Mouse (Mus musculus) E14TG2a.4 (cell line): ENCODE data around the gene Inpp5d.

Source experiments
- H3K27me3 ChIP-seq: 2 replicates; pipeline ENCODE4 v1.6.1; 2014; ENCODE audit warnings: low read length, control low read depth; ENCODE audit not compliant: insufficient read depth
- H3K36me3 ChIP-seq: 2 replicates; pipeline ENCODE4 v1.6.1; 2014; ENCODE audit warnings: low read length, control low read depth; ENCODE audit not compliant: insufficient read depth
- H3K4me1 ChIP-seq: replicated peaks from 2 replicates; pipeline ENCODE4 v1.6.1; 2014; ENCODE audit warnings: low read depth, low read length, control low read depth
- H3K4me3 ChIP-seq: replicated peaks from 2 replicates; pipeline ENCODE4 v1.5.1; 2014; ENCODE audit warnings: mild to moderate bottlenecking, low read length
- H3K9me3 ChIP-seq: 2 replicates; pipeline ENCODE4 v1.6.1; 2014; ENCODE audit warnings: low read length, control low read depth
- CTCF ChIP-seq: conservative IDR thresholded peaks from 2 replicates; pipeline ENCODE4 v1.5.1; 2014; ENCODE audit warnings: low read length
- NANOG ChIP-seq: IDR thresholded peaks from 2 replicates; pipeline ENCODE4 v1.6.1; 2014; ENCODE audit warnings: borderline replicate concordance, low read length, mixed read lengths
- POU5F1 ChIP-seq: IDR thresholded peaks from 2 replicates; pipeline ENCODE4 v1.6.1; 2014; ENCODE audit warnings: low read length, borderline replicate concordance

Gene Inpp5d

GRCm38 (mm10) chr1:87628085-87628484 lies 8.0 kb downstream of the Inpp5d start:
- H3K9me3 ChIP-seq = no peaks in the 10 kb centered on the region
- H3K4me3 ChIP-seq = no peak overlapping the region
- H3K27me3 ChIP-seq = no peaks in the 10 kb centered on the region
- no peaks in the 10 kb centered on the region; the same call in 1 of the 2 replicates for H3K4me1 ChIP-seq
- no peaks in the 10 kb centered on the region for H3K36me3 ChIP-seq
- no peak for TF ChIP-seq POU5F1
- no peak for TF ChIP-seq CTCF
- TF ChIP-seq NANOG = no peak

DNA sequence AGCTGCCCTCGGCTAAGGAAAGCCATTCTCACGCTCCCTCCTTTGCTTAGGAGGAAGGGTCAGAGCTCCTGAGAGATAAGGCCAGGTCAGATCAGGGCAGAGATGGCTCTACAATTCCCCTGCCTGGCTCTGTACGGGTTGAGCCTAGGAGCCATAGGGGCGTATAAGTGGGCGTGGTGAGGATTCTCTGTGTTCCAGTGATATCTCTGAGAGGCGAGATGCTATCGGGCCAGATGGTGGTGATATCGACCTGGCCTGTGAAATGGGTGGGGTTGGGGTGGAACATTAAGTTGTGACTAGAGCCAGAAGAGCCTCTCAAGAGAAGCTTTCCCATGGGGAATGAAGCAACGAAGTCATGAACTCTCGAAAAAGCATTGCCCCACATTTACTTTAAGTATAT lies 11.5 kb downstream of the Inpp5d start:
- no peaks in the 10 kb centered on the region for H3K27me3 ChIP-seq
- TF ChIP-seq CTCF (no peak), POU5F1 (no peak), NANOG (no peak)
- no peak overlapping the region for H3K4me3 ChIP-seq
- H3K9me3 ChIP-seq = no peaks in the 10 kb centered on the region
- no peaks in the 10 kb centered on the region for H3K36me3 ChIP-seq
- H3K4me1 ChIP-seq = peaks cover 4% of the 10 kb centered on the region

DNA sequence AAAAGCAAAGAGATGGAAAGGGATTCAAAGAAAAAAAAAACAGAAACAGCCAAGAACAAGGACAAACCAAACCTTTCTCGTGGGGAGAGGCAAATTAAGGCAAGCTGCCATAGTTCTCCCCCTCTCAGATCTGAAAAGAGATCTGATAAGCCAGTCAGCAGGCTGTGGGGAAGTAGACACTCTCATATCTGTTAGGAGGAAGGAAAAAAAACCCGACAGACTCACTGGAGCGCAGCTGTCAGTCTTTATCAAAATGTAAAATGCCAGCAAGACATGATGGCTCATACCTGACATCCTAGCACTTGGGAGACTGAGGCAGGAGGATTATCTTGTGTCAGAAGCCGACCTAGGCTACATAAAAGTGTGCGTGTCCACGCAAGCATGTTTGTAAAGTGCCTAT lies 12.1 kb downstream of the Inpp5d start:
- no peaks in the 10 kb centered on the region for H3K9me3 ChIP-seq
- H3K36me3 ChIP-seq = no peaks in the 10 kb centered on the region
- no peaks in the 10 kb centered on the region for H3K27me3 ChIP-seq
- H3K4me1 ChIP-seq = peaks cover 9% of the 10 kb centered on the region
- no peak overlapping the region for H3K4me3 ChIP-seq
- TF ChIP-seq CTCF = no peak
- TF ChIP-seq NANOG = no peak
- TF ChIP-seq POU5F1 = no peak

GRCm38 (mm10) chr1:87636716-87637117 lies 16.6 kb downstream of the Inpp5d start:
- peaks cover 28% of the 10 kb centered on the region for H3K4me1 ChIP-seq
- peaks cover 4% of the 10 kb centered on the region; the same call in 1 of the 2 replicates for H3K27me3 ChIP-seq
- H3K36me3 ChIP-seq = no peaks in the 10 kb centered on the region
- no peaks in the 10 kb centered on the region for H3K9me3 ChIP-seq
- H3K4me3 ChIP-seq = peak overlapping the region; percentile 46; the same call in 1 of the 2 replicates
- no peak for TF ChIP-seq POU5F1
- TF ChIP-seq NANOG = no peak
- no peak for TF ChIP-seq CTCF

- Histone ChIP-seq H3K4me1 (peaks cover 28% of the 10 kb centered on the region), H3K9me3 (no peaks in the 10 kb centered on the region), H3K36me3 (no peaks in the 10 kb centered on the region), H3K27me3 (peaks cover 4% of the 10 kb centered on the region; the same call in 1 of the 2 replicates), H3K4me3 (peak overlapping the region; percentile 46; the same call in 1 of the 2 replicates)
- TF ChIP-seq POU5F1 (no peak), CTCF (no peak), NANOG (no peak)
These were observed 17.2 kb downstream of the Inpp5d start for GRCm38 (mm10) chr1:87637121-87637877.

GRCm38 (mm10) chr1:87637878-87638600 lies 17.9 kb downstream of the Inpp5d start:
- TF ChIP-seq CTCF (no peak), POU5F1 (no peak), NANOG (no peak)
- no peaks in the 10 kb centered on the region for H3K9me3 ChIP-seq
- H3K27me3 ChIP-seq = peaks cover 5% of the 10 kb centered on the region; the same call in 1 of the 2 replicates
- peaks cover 28% of the 10 kb centered on the region for H3K4me1 ChIP-seq
- H3K4me3 ChIP-seq = no peak overlapping the region
- H3K36me3 ChIP-seq = no peaks in the 10 kb centered on the region

DNA sequence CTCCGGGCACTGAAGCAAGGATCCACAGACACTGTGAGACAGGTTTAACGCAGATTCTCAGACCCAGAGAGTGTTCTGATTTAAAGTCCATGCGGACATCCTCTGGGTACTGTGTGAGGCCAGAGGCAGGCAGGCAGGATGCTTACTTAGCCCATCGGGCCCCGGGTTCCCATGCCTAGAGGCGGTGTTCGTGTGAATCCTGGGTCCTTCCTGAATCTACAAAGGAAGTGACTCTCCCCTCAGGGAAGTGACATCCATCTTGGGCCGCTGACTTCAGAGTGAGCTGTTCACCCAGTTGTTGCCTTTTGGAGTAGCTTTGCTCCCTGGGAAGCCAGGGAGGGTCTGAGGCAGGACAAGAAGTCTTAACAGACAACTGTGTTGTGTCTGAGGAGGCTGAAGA lies 19.6 kb downstream of the Inpp5d start:
- no peak for TF ChIP-seq POU5F1
- TF ChIP-seq CTCF = no peak
- no peak for TF ChIP-seq NANOG

GRCm38 (mm10) chr1:87640165-87640661 lies 20.1 kb downstream of the Inpp5d start:
- H3K27me3 ChIP-seq = peaks cover 10% of the 10 kb centered on the region
- no peaks in the 10 kb centered on the region for H3K36me3 ChIP-seq
- TF ChIP-seq POU5F1 (no peak), NANOG (no peak), CTCF (no peak)
- H3K9me3 ChIP-seq = no peaks in the 10 kb centered on the region
- H3K4me1 ChIP-seq = peaks cover 28% of the 10 kb centered on the region
- H3K4me3 ChIP-seq = no peak overlapping the region

More for the DNA sequence above, 19.6 kb downstream of the Inpp5d start:
- peaks cover 28% of the 10 kb centered on the region for H3K4me1 ChIP-seq
- H3K27me3 ChIP-seq = peaks cover 10% of the 10 kb centered on the region
- H3K36me3 ChIP-seq = no peaks in the 10 kb centered on the region
- H3K9me3 ChIP-seq = no peaks in the 10 kb centered on the region
- H3K4me3 ChIP-seq = no peak overlapping the region
